Comparison of ENCODE assay signal across 10 mouse cellular contexts in genomic region chr15:27642895-27643294, GRCm38 (mm10). TPM values are rescaled to one million over a fixed set of nuclear protein-coding genes. Genes with fewer than 3 reads are reported as not detected.
DNase-seq lines count a peak whose midpoint lies in the region; ATAC-seq and TF ChIP-seq lines count a peak whose summit lies in the region.
"Had no signal": no experiment of that assay in that cellular context is flagged by ENCODE, and none has a peak within 500 bp of the region (broad histone marks: within the 10 kb centered on the region; RNA-seq: fewer than 3 reads in every experiment).

No protein-coding gene starts in this region.

- H3K27ac ChIP-seq in heart, adult 2 months: no peak overlapping the region
- no peak overlapping the region for H3K27ac ChIP-seq in heart, embryonic 11.5 days (ENCODE audit: low read depth, low read length)
- H3K27ac ChIP-seq: embryonic facial prominence, embryonic 13.5 days; limb, embryonic 12.5 days had no signal

- intact Hi-C loops in heart, adult 2 months (cut with DNase I): loop anchor here (5.0 kb wide), 1 partner anchor 51 kb away; no protein-coding TSS in a partner anchor
- intact Hi-C loops in left cerebral cortex, postnatal 4 days (cut with DNase I): loop anchor here (10.0 kb wide), 1 partner anchor 182 kb away; no protein-coding TSS in a partner anchor

- no peaks in the 10 kb centered on the region for H3K79me2 ChIP-seq in heart, adult 2 months (replicated peaks; ENCODE audit: control insufficient read depth, insufficient read depth, low read length)

- H3K27me3 ChIP-seq in heart, adult 2 months (ENCODE audit: control insufficient read depth, insufficient read depth, low read length): no peaks in the 10 kb centered on the region
- no peaks in the 10 kb centered on the region for H3K27me3 ChIP-seq in heart, embryonic 11.5 days (ENCODE audit: control insufficient read depth, insufficient read depth, low read length)
- H3K27me3 ChIP-seq: embryonic facial prominence, embryonic 13.5 days; limb, embryonic 12.5 days had no signal

- no peak for TF ChIP-seq EP300 in heart, adult 2 months (IDR thresholded peaks at IDR 0.05; ENCODE audit: insufficient read depth, low read depth, low read length)

- no peaks in the 10 kb centered on the region for H3K36me3 ChIP-seq in heart, adult 2 months (ENCODE audit: control insufficient read depth, insufficient read depth, low read length)
- no peaks in the 10 kb centered on the region for H3K36me3 ChIP-seq in heart, embryonic 11.5 days (ENCODE audit: control insufficient read depth, insufficient read depth, low read length)
- H3K36me3 ChIP-seq: embryonic facial prominence, embryonic 13.5 days; limb, embryonic 12.5 days had no signal

- no peak overlapping the region for H3K9ac ChIP-seq in heart, adult 2 months (ENCODE audit: low read depth, low read length)
- H3K9ac ChIP-seq in heart, embryonic 11.5 days (ENCODE audit: low read depth, low read length): no peak overlapping the region
- H3K9ac ChIP-seq: embryonic facial prominence, embryonic 13.5 days; limb, embryonic 12.5 days had no signal

- H3K4me3 ChIP-seq in heart, adult 2 months: no peak overlapping the region
- H3K4me3 ChIP-seq in heart, embryonic 11.5 days (ENCODE audit: low read depth, low read length): no peak overlapping the region
- H3K4me3 ChIP-seq: embryonic facial prominence, embryonic 13.5 days; limb, embryonic 12.5 days had no signal

- H3K4me1 ChIP-seq in heart, adult 2 months (ENCODE audit: control insufficient read depth, insufficient read depth, low read length): no peaks in the 10 kb centered on the region
- H3K4me1 ChIP-seq in heart, embryonic 11.5 days (ENCODE audit: control insufficient read depth, insufficient read depth, low read length): no peaks in the 10 kb centered on the region
- H3K4me1 ChIP-seq: embryonic facial prominence, embryonic 13.5 days; limb, embryonic 12.5 days had no signal

- WGBS in heart, adult 2 months: 80% methylated on average over 3 of the region's 3 CpGs
- 87% methylated on average over 3 of the region's 3 CpGs for WGBS in heart, embryonic 11.5 days (ENCODE audit: insufficient replicate concordance)

- no peak for ATAC-seq in heart, embryonic 11.5 days (replicated peaks; ENCODE audit: insufficient number of reproducible peaks, low FRiP score, low TSS enrichment)

- no peak overlapping the region for H3K4me2 ChIP-seq in heart, embryonic 11.5 days
- H3K4me2 ChIP-seq: embryonic facial prominence, embryonic 13.5 days; limb, embryonic 12.5 days had no signal

- no peak for TF ChIP-seq POLR2A in heart, adult 2 months (IDR thresholded peaks at IDR 0.05; ENCODE audit: insufficient read depth, low read depth, low read length)

- TF ChIP-seq CTCF in heart, adult 2 months (IDR thresholded peaks at IDR 0.05): peak; percentile 90

- no peaks in the 10 kb centered on the region; the same call in 1 of the 2 replicates for H3K9me3 ChIP-seq in heart, embryonic 11.5 days (replicated peaks; ENCODE audit: control insufficient read depth, low read length)
- H3K9me3 ChIP-seq: embryonic facial prominence, embryonic 13.5 days; limb, embryonic 12.5 days had no signal

- DNase-seq in heart, adult 2 months: peak; percentile 50 to 52
- DNase-seq in urinary bladder, postnatal 14 days (ENCODE audit: low spot score): peak; percentile 40
- no peak for DNase-seq in urinary bladder, postnatal 10 days (ENCODE audit: low spot score)
- DNase-seq in cerebellum, postnatal 14 days: peak; percentile 43 to 45
- DNase-seq in left cerebral cortex, postnatal 4 days: peak; percentile 19
- DNase-seq in thymus, postnatal 0 days (ENCODE audit: low spot score): peak; percentile 36
- no peak for DNase-seq in layer of hippocampus, postnatal 25 days (ENCODE audit: extremely low spot score in 1 of 2, low spot score in 1 of 2)

RNA-seq across cellular contexts. Expression of gene Otulin, which starts 12.4 kb away (rescaled TPM):
- total RNA-seq in heart, adult 2 months (2021): 10 to 100 TPM; 24.6 to 26.1 TPM
- 18.7 and 22.5 TPM in 2 replicates for polyA plus RNA-seq in heart, adult 2 months (2012; rRNA removed)
- 26.7 and 27.2 TPM in 2 replicates for polyA plus RNA-seq in heart, embryonic 11.5 days (2014; fragmentation: Nextera tagmentation; extraction: Ambion mirVana)
- 10 to 100 TPM; 25.4 to 27.0 TPM for total RNA-seq in left cerebral cortex, postnatal 4 days (2021)
- polyA plus RNA-seq in thymus, postnatal 0 days (2015; fragmentation: Nextera tagmentation; extraction: Ambion mirVana): 50.3 and 53.0 TPM in 2 replicates
- 10 to 100 TPM; 20.2 to 20.9 TPM for total RNA-seq in layer of hippocampus, postnatal 25 days (2021)

RNA-seq across cellular contexts. Expression of gene Otulinl, which starts 38.5 kb away (rescaled TPM):
- 1 to 10 TPM; 1.9 to 3.0 TPM for total RNA-seq in heart, adult 2 months (2021)
- 1.5 and 1.9 TPM in 2 replicates for polyA plus RNA-seq in heart, adult 2 months (2012; rRNA removed)
- 3.5 and 5.4 TPM in 2 replicates for polyA plus RNA-seq in heart, embryonic 11.5 days (2014; fragmentation: Nextera tagmentation; extraction: Ambion mirVana)
- 10 to 100 TPM; 13.3 to 16.0 TPM for total RNA-seq in left cerebral cortex, postnatal 4 days (2021)
- polyA plus RNA-seq in thymus, postnatal 0 days (2015; fragmentation: Nextera tagmentation; extraction: Ambion mirVana): 75.9 and 97.4 TPM in 2 replicates
- total RNA-seq in layer of hippocampus, postnatal 25 days (2021): 10 to 100 TPM; 28.5 to 29.2 TPM

Comparison
In these comparisons a context has a peak if more than half of its experiments do, and no peak if none do; other contexts are left out.
1. DNase-seq: peak in heart, adult 2 months (2 of 2), urinary bladder, postnatal 14 days (single experiment), cerebellum, postnatal 14 days (2 of 2), left cerebral cortex, postnatal 4 days (single experiment) and thymus, postnatal 0 days (single experiment); none in urinary bladder, postnatal 10 days (single experiment) and layer of hippocampus, postnatal 25 days (0 of 2).